Mouse (Mus musculus) heart, embryonic 12.5 days (tissue): ENCODE measurements around the gene D13Ertd608e. TPM values are rescaled to one million over a fixed set of nuclear protein-coding genes. Genes with fewer than 3 reads are reported as not detected.
"Not testable (repeated sequence)": the region's sequence is repeated elsewhere in the genome, so short reads cannot be mapped to it uniquely, and the experiment has no call there.

Experiments used
- ATAC-seq: fragments of 200-750 bp; cut with Nextera tagmentation; 2 replicates; pipeline ENCODE4 v1.8.0; 2017; ENCODE audit warnings: moderate TSS enrichment, moderate library complexity; ENCODE audit not compliant: insufficient number of reproducible peaks, low FRiP score
- H3K27ac ChIP-seq: fragments of 300-500 bp; sonication (generic); 2 replicates; pipeline ENCODE4 v1.5.1; 2016; ENCODE audit warnings: mild to moderate bottlenecking, moderate library complexity; ENCODE audit not compliant: poor library complexity, severe bottlenecking
- H3K27me3 ChIP-seq: fragments of 300-500 bp; sonication (generic); replicated peaks from 2 replicates; pipeline ENCODE4 v1.6.1; 2016; ENCODE audit warnings: mild to moderate bottlenecking, moderate library complexity
- H3K36me3 ChIP-seq: fragments of 300-500 bp; sonication (generic); 2 replicates; pipeline ENCODE4 v1.6.1; 2016; ENCODE audit warnings: mild to moderate bottlenecking, moderate library complexity
- H3K4me1 ChIP-seq: fragments of 300-500 bp; sonication (generic); replicated peaks from 2 replicates; pipeline ENCODE4 v1.6.1; 2016; ENCODE audit warnings: mild to moderate bottlenecking
- H3K4me2 ChIP-seq: fragments of 300-500 bp; sonication (generic); 2 replicates; pipeline ENCODE4 v1.6.1; 2016; ENCODE audit warnings: mild to moderate bottlenecking, moderate library complexity
- H3K4me3 ChIP-seq: fragments of 300-500 bp; sonication (generic); 2 replicates; pipeline ENCODE4 v1.5.1; 2016; ENCODE audit warnings: mild to moderate bottlenecking
- H3K9ac ChIP-seq: fragments of 300-500 bp; sonication (generic); 2 replicates; pipeline ENCODE4 v1.6.1; 2016; ENCODE audit warnings: mild to moderate bottlenecking, moderate library complexity
- H3K9me3 ChIP-seq: fragments of 300-500 bp; sonication (generic); replicated peaks from 2 replicates; pipeline ENCODE4 v1.6.1; 2016; ENCODE audit warnings: mild to moderate bottlenecking, moderate library complexity
- WGBS: fragments of 180-500 bp; shearing (Covaris S2); methylation state at CpG from one replicate; pipeline ENCODE4 v1.1.7; 2016; 5-methylcytosine and 5-hydroxymethylcytosine counted together
- polyA plus RNA-seq: library from polyadenylated mRNA; unstranded; fragments of >200 nt; fragmentation: Nextera tagmentation; extraction: Ambion mirVana; gene quantifications from 2 replicates; pipeline ENCODE4 v1.2.1, GENCODE M21; 2016

Gene D13Ertd608e
- polyA plus RNA-seq, 1 experiment from 2014 or later: not detected

DNA sequence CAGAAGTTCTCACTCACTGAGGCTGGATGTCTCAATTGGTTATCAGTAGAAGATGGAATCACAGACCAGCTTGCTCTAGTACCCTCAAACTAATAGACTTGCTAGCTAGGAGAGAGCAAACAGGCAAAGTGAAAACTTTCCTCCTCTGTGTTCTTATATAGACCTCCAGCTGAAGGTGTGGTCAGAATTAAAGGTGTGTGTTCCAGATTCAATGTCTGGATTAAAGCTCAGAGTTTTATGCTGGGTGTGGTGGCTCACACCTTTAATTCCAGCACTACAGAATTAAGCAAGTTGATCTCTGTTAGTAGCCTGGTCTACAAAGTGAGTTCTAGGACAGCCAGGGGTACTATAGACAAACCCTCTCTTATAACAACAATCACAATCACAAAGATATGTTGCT is 5.7 kb upstream of the D13Ertd608e start, which contains the start of gene AF067063:
TSS of gene AF067063 (minus strand) at position 101 of the 400 bp plus-strand sequence.
- not testable (repeated sequence) for H3K4me3 ChIP-seq, H3K36me3 ChIP-seq, H3K9ac ChIP-seq, H3K9me3 ChIP-seq, H3K27me3 ChIP-seq, H3K4me2 ChIP-seq, H3K4me1 ChIP-seq, ATAC-seq, H3K27ac ChIP-seq

DNA sequence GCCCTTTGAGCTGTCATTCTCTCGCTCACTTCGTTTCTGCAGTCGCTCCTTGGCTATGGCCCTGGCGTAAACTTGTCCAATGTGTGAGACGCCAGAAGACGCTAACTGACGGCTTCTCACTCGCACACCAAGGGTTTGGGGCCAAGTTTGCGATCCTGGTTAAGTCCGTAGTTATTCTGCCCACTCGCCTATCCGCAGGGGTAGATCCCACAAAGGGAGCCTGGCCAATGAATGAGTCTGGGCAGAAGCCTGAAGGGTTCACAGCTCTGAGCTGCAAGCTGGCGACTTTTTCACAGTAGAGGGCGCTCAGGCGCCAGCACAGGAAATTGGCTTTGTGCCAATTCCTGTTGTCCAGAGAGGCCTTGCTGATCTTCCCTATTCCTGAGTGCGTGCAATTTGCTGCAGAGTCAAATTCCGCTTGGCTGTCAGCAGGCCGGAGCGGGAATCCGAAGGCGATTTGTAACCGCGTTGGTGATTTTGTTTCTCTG is 562 bp downstream of the D13Ertd608e start:
- not testable (repeated sequence) for H3K9me3 ChIP-seq, H3K4me1 ChIP-seq, H3K36me3 ChIP-seq, H3K9ac ChIP-seq, H3K27ac ChIP-seq
- H3K27me3 ChIP-seq: peaks cover 10% of the 10 kb centered on the region
- peak overlapping the region; percentile 25 for H3K4me3 ChIP-seq
- H3K4me2 ChIP-seq: peak overlapping the region; percentile 58
- peak; percentile 64 for ATAC-seq
- 11% methylated on average over 23 of the region's 23 CpGs for WGBS

DNA sequence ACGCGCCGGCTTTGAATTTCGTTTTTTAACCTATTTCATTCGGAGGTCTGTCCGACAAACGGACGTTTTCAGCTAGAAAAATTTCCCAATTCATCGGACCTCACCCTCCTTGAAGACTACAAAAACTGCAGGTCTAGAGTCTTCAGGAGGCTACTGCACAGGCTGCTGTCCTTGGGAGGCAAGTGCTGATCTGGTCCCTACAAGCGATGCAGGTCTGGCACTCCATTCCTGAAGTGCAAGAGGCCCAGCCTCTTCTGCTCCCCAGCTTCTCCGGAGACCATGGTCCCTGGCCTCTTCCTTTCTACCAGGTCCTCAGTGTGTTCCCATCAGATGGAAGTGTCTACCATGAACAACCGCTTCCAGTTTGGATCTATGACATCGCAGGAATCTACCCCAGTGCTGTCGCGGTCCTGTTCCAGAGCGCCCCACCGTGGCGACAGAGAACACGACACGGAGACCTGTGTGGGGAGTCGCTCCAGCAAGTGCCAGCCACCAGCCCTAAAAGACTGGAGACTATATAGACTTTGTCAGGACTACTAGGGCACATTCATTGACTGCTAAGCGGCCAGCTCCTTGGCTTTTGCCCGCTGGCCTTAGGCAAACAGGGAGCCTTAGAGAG is 2.0 kb downstream of the D13Ertd608e start:
- not testable (repeated sequence) for H3K4me1 ChIP-seq, H3K27ac ChIP-seq, ATAC-seq, H3K36me3 ChIP-seq, H3K9ac ChIP-seq, H3K4me2 ChIP-seq, H3K4me3 ChIP-seq, H3K9me3 ChIP-seq
- H3K27me3 ChIP-seq: peaks cover 10% of the 10 kb centered on the region
- WGBS: 4% methylated on average over 14 of the region's 23 CpGs

DNA sequence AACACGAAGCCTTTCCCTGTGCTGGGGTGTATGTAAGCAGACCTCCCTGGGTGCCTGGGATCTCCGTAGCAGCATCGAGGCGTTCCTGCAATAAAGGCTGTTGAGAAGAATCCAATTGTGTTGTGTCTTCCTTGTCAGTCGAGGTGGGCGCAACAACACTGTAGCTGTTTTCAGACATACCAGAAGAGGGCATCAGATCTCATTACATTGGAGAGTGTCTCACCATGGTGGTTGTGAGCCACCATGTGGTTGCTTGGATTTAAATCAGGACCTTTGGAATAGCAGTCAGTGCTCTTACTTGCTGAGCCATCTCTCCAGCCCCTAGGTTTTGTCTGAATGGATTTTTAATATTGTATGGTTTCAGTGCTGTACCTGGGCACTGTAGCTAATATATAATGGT is 4.2 kb downstream of the D13Ertd608e start:
- not testable (repeated sequence) for H3K4me3 ChIP-seq, H3K9me3 ChIP-seq, H3K4me2 ChIP-seq, H3K27ac ChIP-seq, H3K9ac ChIP-seq, ATAC-seq, H3K4me1 ChIP-seq, H3K36me3 ChIP-seq
- peaks cover 10% of the 10 kb centered on the region for H3K27me3 ChIP-seq
- 29% methylated on average over 6 of the region's 6 CpGs for WGBS

DNA sequence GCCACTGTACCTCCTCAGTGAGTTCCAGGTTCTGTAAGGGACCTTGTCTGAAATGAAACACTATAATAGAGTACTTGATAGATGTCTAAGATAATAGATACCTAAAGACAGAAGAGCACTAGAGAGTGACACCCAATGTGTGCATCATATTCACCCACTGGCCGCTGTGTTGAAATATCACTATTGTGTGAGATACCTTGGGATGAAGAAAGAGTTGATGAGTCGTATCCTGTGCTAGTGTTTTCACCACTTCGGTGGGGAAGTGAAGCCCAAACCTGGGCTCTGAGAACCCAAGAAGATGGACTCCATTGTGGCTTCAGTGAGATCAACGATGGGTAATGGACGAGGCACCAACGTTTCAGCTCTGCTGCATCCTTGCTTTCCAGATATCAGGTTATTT is 26.6 kb downstream of the D13Ertd608e start:
- not testable (repeated sequence) for H3K9ac ChIP-seq, H3K36me3 ChIP-seq, H3K27ac ChIP-seq, H3K9me3 ChIP-seq, H3K4me3 ChIP-seq, ATAC-seq, H3K4me2 ChIP-seq, H3K4me1 ChIP-seq, H3K27me3 ChIP-seq
- no CpG with 5 or more reads among the region's 6 CpGs for WGBS

DNA sequence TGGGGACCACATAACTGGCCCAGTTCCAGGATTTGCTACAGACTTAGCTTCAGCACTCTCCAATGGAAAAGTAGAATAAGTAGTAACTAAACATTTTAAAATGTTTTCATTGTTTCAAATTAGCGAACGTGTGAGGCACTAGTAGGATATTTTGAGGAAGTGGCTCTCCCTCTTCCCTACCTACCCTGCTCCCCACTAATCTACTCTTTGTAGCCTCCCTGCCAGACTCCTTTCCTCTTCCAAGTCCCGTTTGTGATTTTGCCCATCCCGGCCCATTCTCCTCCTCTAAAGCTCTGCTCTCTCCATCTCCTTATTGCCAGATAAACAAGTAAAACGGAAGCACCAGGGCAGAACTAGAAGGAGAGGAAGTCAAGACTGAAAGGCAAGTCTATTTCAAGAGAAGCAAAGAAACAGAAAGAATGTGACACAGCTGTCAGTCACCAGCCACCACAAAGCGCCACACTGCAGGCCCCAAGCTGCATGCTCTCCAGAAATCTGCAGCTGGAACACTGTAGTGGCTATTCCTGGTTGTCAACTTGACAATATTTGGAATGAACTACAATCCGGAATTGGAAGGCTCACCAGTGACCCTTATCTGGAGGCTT is 28.7 kb downstream of the D13Ertd608e start:
- not testable (repeated sequence) for H3K4me2 ChIP-seq, H3K9ac ChIP-seq, H3K9me3 ChIP-seq, H3K36me3 ChIP-seq, H3K4me1 ChIP-seq, H3K4me3 ChIP-seq, H3K27me3 ChIP-seq, H3K27ac ChIP-seq, ATAC-seq
- WGBS: 63% methylated on average over 6 of the region's 7 CpGs

DNA sequence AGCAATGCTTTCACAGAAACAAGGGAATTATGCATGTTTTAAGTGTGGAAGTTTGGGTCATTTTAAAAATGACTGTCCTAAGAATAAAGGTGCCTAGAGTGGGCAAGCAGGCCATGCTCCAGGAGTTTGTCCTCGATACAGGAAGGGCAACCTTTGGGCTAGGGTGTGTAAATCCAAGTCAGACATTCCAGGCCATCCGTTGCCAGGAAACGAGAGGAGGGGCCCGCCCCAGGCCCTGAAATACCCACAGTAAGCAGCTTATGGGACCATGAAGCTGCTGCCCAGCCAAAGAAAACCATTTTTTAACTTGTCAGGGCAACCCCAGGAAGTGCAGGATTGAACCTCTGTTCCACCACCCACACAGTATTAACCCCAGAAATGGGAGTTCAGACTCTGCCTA is 51.1 kb downstream of the D13Ertd608e start:
- not testable (repeated sequence) for H3K9ac ChIP-seq, H3K4me3 ChIP-seq, H3K36me3 ChIP-seq, ATAC-seq, H3K4me2 ChIP-seq, H3K9me3 ChIP-seq, H3K27me3 ChIP-seq, H3K27ac ChIP-seq, H3K4me1 ChIP-seq
- WGBS: 46% methylated on average over 4 of the region's 4 CpGs

DNA sequence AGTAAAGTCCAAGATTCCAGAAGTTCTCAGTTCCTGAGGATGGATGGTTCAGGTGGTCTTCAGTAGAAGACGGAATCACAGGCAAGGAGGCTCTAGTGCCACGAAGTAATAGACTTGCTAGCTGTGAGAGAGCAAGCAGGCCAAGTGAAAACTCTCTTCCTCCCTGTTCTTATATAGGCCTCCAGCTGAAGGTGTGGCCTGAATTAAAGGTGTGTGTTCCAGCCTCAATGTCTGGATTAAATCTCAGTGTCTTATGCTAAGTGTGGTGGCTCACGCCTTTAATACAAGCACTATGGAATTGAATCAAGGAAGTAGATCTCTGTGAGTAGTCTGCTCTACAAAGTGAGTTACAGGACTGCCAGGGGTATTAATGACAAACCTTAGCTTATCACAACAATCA is 58.9 kb downstream of the D13Ertd608e start, which contains the start of gene Tcstv1:
TSS of gene Tcstv1 (minus strand) at position 101 of the 400 bp plus-strand sequence.
- H3K4me3 ChIP-seq, H3K4me1 ChIP-seq, ATAC-seq, H3K4me2 ChIP-seq, H3K36me3 ChIP-seq, H3K27me3 ChIP-seq, H3K27ac ChIP-seq, H3K9ac ChIP-seq, H3K9me3 ChIP-seq: not testable (repeated sequence)
- 61% methylated on average over 3 of the region's 3 CpGs for WGBS

Other genes with a start within 250 kb of the D13Ertd608e start
- gene Ccl28, start 212.2 kb upstream of the D13Ertd608e start, polyA plus RNA-seq: 0.12 TPM in 1 of 2 replicates, not detected in the other
- 108 and 111 TPM in 2 replicates for gene Hmgcs1, start 145.6 kb upstream of the D13Ertd608e start, polyA plus RNA-seq
- 0.47 and 0.85 TPM in 2 replicates for gene Nim1k, start 80.1 kb upstream of the D13Ertd608e start, polyA plus RNA-seq
- 27.6 and 31.0 TPM in 2 replicates for gene Zfp131, start 45.1 kb upstream of the D13Ertd608e start, polyA plus RNA-seq
- gene AF067063, start 5.8 kb upstream of the D13Ertd608e start, polyA plus RNA-seq: not detected in 2 replicates
- gene Tcstv1, start 58.8 kb downstream of the D13Ertd608e start, polyA plus RNA-seq: not detected in 2 replicates
- gene Gm21761, start 93.3 kb downstream of the D13Ertd608e start, polyA plus RNA-seq: not detected in 2 replicates
- gene B020031M17Rik, start 114.8 kb downstream of the D13Ertd608e start, polyA plus RNA-seq: not detected in 2 replicates
- not detected in 2 replicates for gene Gm36079, start 191.0 kb downstream of the D13Ertd608e start, polyA plus RNA-seq
- gene Gm21188, start 216.2 kb downstream of the D13Ertd608e start, polyA plus RNA-seq: not detected in 2 replicates